Mouse (Mus musculus): ENCODE data around the gene Olfr828. TPM values are rescaled to one million over a fixed set of nuclear protein-coding genes. Genes with fewer than 3 reads are reported as not detected.

Gene Olfr828
- polyA plus RNA-seq (2011; ENCODE audit: insufficient read length, low read depth, missing spikeins), result not detected in 2 replicates

- H3K27ac ChIP-seq (ENCODE audit: insufficient read depth, low read length), result no peak within 1 kb of the TSS
- no peak within 1 kb of the TSS for H3K4me3 ChIP-seq (ENCODE audit: insufficient read depth, low read length)
- no peaks in the 10 kb centered on the region for H3K4me1 ChIP-seq (ENCODE audit: control insufficient read depth, insufficient read depth, low read length)
- no peak for TF ChIP-seq POLR2A (IDR thresholded peaks at IDR 0.05; ENCODE audit: low read depth, low read length)
- no peak for TF ChIP-seq CTCF (IDR thresholded peaks at IDR 0.05; ENCODE audit: borderline replicate concordance, insufficient read depth, low read length)
Observed at GRCm38 (mm10) chr9:18819426-18819825, at the start of gene Olfr828. TSS of gene Olfr828 (minus strand) at chr9:18819526.

- Histone ChIP-seq H3K27ac (ENCODE audit: insufficient read depth, low read length) (no peak within 1 kb of the TSS), H3K4me3 (ENCODE audit: insufficient read depth, low read length) (no peak within 1 kb of the TSS), H3K4me1 (ENCODE audit: control insufficient read depth, insufficient read depth, low read length) (no peaks in the 10 kb centered on the region)
- TF ChIP-seq POLR2A (IDR thresholded peaks at IDR 0.05; ENCODE audit: low read depth, low read length) (no peak), CTCF (IDR thresholded peaks at IDR 0.05; ENCODE audit: borderline replicate concordance, insufficient read depth, low read length) (no peak)
Observed at GRCm38 (mm10) chr9:18854633-18855032, 35.3 kb upstream of the Olfr828 start, which contains the start of gene Olfr829. TSS of gene Olfr829 (plus strand) at chr9:18854933.

GRCm38 (mm10) chr9:18785316-18785715 lies 34.0 kb downstream of the Olfr828 start:
- TF ChIP-seq POLR2A (IDR thresholded peaks at IDR 0.05; ENCODE audit: low read depth, low read length), result no peak
- no peak for TF ChIP-seq CTCF (IDR thresholded peaks at IDR 0.05; ENCODE audit: borderline replicate concordance, insufficient read depth, low read length)
- Histone ChIP-seq H3K4me1 (ENCODE audit: control insufficient read depth, insufficient read depth, low read length) (no peaks in the 10 kb centered on the region), H3K4me3 (ENCODE audit: insufficient read depth, low read length) (no peak overlapping the region), H3K27ac (ENCODE audit: insufficient read depth, low read length) (no peak overlapping the region)

DNA sequence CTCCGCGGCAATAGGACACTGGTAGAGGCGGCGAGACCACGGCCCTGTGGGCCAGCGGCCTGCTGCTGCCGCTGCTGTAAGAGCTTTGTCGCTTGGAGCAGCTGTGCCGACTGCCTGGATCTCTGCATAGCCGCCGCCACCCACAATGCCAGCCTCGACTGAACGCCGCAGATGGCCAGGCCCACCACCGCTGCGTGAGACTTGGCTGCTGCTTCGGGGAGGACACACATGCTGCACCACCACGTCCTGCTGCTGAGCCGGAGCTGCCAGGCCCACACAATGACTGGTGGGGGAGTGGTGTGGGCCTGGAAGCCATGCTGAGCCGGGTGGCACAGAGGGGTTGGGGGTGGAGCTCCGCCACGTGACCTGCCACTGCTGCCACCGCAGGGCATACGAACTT lies 39.9 kb downstream of the Olfr828 start:
- TF ChIP-seq CTCF (IDR thresholded peaks at IDR 0.05; ENCODE audit: borderline replicate concordance, insufficient read depth, low read length) (no peak), POLR2A (IDR thresholded peaks at IDR 0.05; ENCODE audit: low read depth, low read length) (no peak)
- Histone ChIP-seq H3K4me3 (ENCODE audit: insufficient read depth, low read length) (no peak overlapping the region), H3K27ac (ENCODE audit: insufficient read depth, low read length) (no peak overlapping the region), H3K4me1 (ENCODE audit: control insufficient read depth, insufficient read depth, low read length) (no peaks in the 10 kb centered on the region)

GRCm38 (mm10) chr9:18778981-18779380 lies 40.3 kb downstream of the Olfr828 start:
- H3K4me3 ChIP-seq (ENCODE audit: insufficient read depth, low read length), result no peak overlapping the region
- TF ChIP-seq CTCF (IDR thresholded peaks at IDR 0.05; ENCODE audit: borderline replicate concordance, insufficient read depth, low read length) (no peak), POLR2A (IDR thresholded peaks at IDR 0.05; ENCODE audit: low read depth, low read length) (no peak)
- H3K4me1 ChIP-seq (ENCODE audit: control insufficient read depth, insufficient read depth, low read length), result no peaks in the 10 kb centered on the region
- H3K27ac ChIP-seq (ENCODE audit: insufficient read depth, low read length), result no peak overlapping the region

Other genes starting within 250 kb of the Olfr828 start
- 0.17 and 0.18 TPM in 2 replicates for gene Muc16, start 145.0 kb downstream of the Olfr828 start, polyA plus RNA-seq (2011; ENCODE audit: insufficient read length, low read depth, missing spikeins)
- gene Olfr24, start 55.5 kb downstream of the Olfr828 start, polyA plus RNA-seq (2011; ENCODE audit: insufficient read length, low read depth, missing spikeins), result not detected in 2 replicates
- gene Olfr829, start 35.4 kb upstream of the Olfr828 start, polyA plus RNA-seq (2011; ENCODE audit: insufficient read length, low read depth, missing spikeins), result not detected in 2 replicates
- not detected in 2 replicates for gene Olfr830, start 55.2 kb upstream of the Olfr828 start, polyA plus RNA-seq (2011; ENCODE audit: insufficient read length, low read depth, missing spikeins)
- not detected in 2 replicates for gene Olfr832, start 117.6 kb upstream of the Olfr828 start, polyA plus RNA-seq (2011; ENCODE audit: insufficient read length, low read depth, missing spikeins)
- not detected in 2 replicates for gene Olfr834, start 168.5 kb upstream of the Olfr828 start, polyA plus RNA-seq (2011; ENCODE audit: insufficient read length, low read depth, missing spikeins)
- gene Olfr835, start 213.2 kb upstream of the Olfr828 start, polyA plus RNA-seq (2011; ENCODE audit: insufficient read length, low read depth, missing spikeins), result not detected in 2 replicates

Data from embryonic fibroblast, embryonic 13.5 days (primary cell).